Mouse (Mus musculus) adrenal gland, postnatal 4 days (tissue): ENCODE measurements at regions not wholly inside any gene's neighbourhood (a gene's known extent, or its start where the extent isn't known, plus 50 kb on each side); places are given as distances from the start of the nearest gene placed in this dataset.
"Not testable (repeated sequence)": the region's sequence is repeated elsewhere in the genome, so short reads cannot be mapped to it uniquely, and the experiment has no call there.

Experiments used
- DNase-seq, 2 experiments: peaks; one replicate each; pipeline ENCODE4 v3.0.0; 2021 to 2022; ENCODE audit warnings: low spot score in 2 of 2, mixed read lengths in 2 of 2

DNA sequence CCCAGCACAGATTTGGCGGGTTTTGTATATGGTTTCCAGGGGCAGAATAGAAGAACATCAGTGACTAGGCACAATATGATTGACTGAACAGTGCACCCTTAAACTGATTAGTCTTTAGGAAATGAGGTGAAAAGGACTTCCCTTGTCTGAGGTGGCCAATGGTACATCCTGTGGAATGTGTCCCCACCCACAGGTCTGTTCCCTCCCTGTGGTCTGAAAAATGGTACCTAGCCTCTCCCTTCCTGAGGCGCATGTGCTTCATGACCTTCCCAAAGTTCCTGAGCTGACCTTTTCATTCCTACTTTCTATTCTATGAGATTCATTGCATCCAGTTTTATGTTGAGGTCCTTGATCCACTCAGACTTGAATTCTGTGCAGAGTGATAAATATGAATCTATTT, 76.0 kb downstream of the Zfp97 start:
- not testable (repeated sequence) for DNase-seq

DNA sequence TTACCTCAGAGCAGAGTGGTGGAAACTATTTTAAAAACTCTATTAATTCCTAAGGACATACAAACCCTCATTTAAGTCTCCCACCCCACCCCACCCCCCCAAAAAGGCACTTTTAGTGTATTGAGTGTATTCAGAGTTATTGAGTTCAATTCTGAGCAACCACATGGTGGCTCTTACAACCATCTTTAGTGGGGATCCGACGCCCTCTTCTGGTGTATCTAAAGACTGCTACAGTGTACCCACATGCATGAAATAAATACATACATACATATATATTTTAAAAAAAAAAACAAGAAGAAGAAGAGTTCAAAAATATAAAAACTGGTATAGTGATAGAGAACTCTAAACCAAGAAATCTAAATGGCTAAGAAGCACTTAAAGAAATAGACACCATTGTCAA, 107.9 kb downstream of the Zfp97 start:
- DNase-seq, result no peak

DNA sequence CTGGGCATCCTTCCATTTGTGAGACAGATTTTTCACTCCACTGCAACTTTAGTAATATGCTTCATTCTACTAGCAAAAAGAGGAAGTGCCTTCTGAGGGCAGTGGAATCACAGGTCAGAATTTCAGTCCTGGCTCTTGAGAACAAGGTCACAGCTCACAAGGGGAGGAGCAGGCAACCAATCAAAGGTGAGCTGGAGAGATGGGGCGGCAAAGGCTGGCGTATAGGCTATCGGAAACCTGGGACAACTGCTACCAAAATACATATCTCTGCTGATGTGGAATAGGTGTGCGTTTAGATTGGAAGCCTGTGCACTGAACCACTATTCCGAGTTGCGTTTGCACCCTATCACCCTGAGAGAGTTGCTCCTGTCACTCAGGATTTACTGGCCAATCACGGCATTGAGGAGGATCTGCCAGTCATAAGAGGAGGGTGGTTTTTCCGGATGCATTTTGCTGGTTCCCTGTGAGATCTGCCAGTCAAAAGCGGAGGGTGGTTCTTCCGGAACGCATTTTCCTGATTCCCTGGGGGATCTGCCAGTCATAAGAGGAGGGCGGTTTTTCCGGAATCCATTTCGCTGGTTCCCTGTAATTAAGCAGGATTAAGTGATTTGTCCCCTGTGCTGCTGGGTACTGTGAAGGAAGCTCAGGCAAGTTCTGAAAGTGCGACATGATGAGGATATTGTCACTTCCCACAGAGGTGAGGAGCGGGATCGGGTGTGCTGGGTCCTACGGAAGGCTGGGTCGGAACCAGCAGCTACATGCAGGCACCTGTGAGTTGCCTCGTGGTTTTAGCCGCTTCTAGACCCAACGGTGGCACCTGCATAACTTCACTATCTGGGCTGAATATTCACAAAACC, 113.3 kb downstream of the Zfp97 start:
- DNase-seq, result peak; percentile 42 to 78

DNA sequence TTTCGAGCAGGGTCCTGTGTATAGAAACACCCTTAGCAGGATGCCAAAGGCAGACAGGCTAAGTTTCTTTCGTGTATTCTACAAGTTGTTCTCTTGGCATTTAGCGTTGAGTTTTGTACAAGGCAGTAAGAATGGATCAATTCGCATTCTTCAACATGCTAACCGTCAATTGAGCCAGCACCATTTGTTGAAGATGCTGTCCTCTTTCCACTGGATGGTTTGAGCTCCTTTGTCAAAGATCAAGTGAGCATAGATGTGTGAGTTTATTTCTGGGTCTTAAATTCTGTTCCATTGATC, 113.9 kb downstream of the Zfp97 start:
- DNase-seq, result not testable (repeated sequence)
